Mouse (Mus musculus) CH12.LX (cell line): ENCODE measurements at regions not wholly inside any gene's neighbourhood (a gene's known extent, or its start where the extent isn't known, plus 50 kb on each side); places are given as distances from the start of the nearest gene placed in this dataset.

Source experiments
- CTCF ChIP-seq, 2 experiments: IDR thresholded peaks in 1 of 2; conservative IDR thresholded peaks in 1 of 2; 2 replicates each; pipeline ENCODE4 v1.5.1; 2011 to 2012; ENCODE audit warnings: low read depth in 2 of 2, low read length in 2 of 2, improper control_type of control experiment in 1 of 2, inconsistent platforms in 1 of 2, mild to moderate bottlenecking in 1 of 2, moderate library complexity in 1 of 2
- TBP ChIP-seq: conservative IDR thresholded peaks from 2 replicates; pipeline ENCODE4 v1.6.1; 2011; ENCODE audit warnings: low read depth, low read length, improper control_type of control experiment
- TCF12 ChIP-seq: IDR thresholded peaks from 2 replicates; pipeline ENCODE4 v1.6.1; 2014; ENCODE audit warnings: low read depth, mild to moderate bottlenecking, inconsistent platforms, low read length, improper control_type of control experiment

- TF ChIP-seq TBP: no peak
- no peak for TF ChIP-seq TCF12
- no peak for TF ChIP-seq CTCF (conservative IDR thresholded peaks at IDR 0.05 in 1 of 2, IDR thresholded peaks at IDR 0.05 in 1 of 2; ENCODE audit: low read depth in 2 of 2, low read length in 2 of 2)
Measured at GRCm38 (mm10) chr6:94954580-94954979, 162.5 kb upstream of the Kbtbd8 start.
